Mouse (Mus musculus): ENCODE data around the gene Gabpb2. TPM values are rescaled to one million over a fixed set of nuclear protein-coding genes. Genes with fewer than 3 reads are reported as not detected.

Gene Gabpb2
- polyA plus RNA-seq, 1 experiment from 2014 or later, result 6.2 TPM

DNA sequence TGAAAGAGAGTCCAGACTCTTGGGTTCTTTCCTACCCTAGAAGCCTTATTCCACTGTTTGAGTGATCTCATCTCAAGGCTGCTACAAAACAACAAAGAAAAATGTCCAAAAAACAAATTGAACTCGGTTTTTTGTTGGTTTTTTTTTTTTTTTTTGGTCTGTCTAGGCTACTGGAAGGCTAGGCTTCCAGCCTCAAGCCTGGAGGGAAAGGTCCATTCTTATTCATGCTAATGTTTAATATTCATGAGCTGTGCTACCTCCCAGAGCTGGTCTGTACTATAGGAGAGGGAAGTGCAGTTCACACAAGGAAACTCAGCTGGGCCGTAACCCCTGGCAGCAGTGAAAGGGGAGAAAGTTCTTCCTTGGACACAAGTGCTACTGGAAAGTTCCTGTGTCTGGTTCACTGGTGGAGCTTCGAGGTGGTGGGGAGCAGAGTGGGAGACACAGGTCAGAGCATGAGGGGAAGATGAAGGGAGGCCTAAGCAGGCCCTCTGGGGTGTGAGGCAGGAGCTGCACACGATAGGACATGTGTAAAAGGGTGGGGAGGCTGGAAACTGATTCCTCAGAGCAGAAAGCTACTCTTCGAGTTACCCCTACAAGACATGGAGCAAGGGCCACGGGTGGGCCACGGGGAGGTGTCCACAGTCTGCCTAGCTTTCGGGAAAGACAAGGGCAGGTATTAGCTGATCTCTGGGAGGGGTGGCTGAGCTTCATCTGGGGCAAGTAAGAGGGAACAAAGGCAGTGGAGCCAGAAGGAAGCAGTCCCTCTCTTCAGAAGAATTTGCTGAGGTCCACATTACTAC, 13.0 kb upstream of the Gabpb2 start:
- peak overlapping the region; percentile 96 for H3K9ac ChIP-seq
- H3K27ac ChIP-seq (replicated peaks), result peak overlapping the region; percentile 91
- H3K4me3 ChIP-seq (replicated peaks), result peak overlapping the region; percentile 82
- H3K4me2 ChIP-seq, result peak overlapping the region; percentile 97
- 12% methylated on average over 8 of the region's 8 CpGs for WGBS (ENCODE audit: insufficient replicate concordance)
- no peaks in the 10 kb centered on the region for H3K27me3 ChIP-seq
- ATAC-seq (ENCODE audit: insufficient read depth), result 0 out of 2 replicates have a peak, but pooled peaks have one; percentile 19
- peaks cover 44% of the 10 kb centered on the region for H3K36me3 ChIP-seq (replicated peaks)
- peaks cover 59% of the 10 kb centered on the region for H3K4me1 ChIP-seq (replicated peaks)
- H3K9me3 ChIP-seq (replicated peaks), result no peaks in the 10 kb centered on the region

- Histone ChIP-seq H3K4me1 (replicated peaks) (peaks cover 59% of the 10 kb centered on the region), H3K4me2 (peak overlapping the region; percentile 97), H3K9ac (peak overlapping the region; percentile 96), H3K27ac (replicated peaks) (peak overlapping the region; percentile 91), H3K4me3 (replicated peaks) (peak overlapping the region; percentile 82), H3K36me3 (replicated peaks) (peaks cover 43% of the 10 kb centered on the region), H3K9me3 (replicated peaks) (no peaks in the 10 kb centered on the region), H3K27me3 (no peaks in the 10 kb centered on the region)
- ATAC-seq (ENCODE audit: insufficient read depth), result no peak
- WGBS (ENCODE audit: insufficient replicate concordance), result under 1% methylated on average over 13 of the region's 13 CpGs
These were observed 12.2 kb upstream of the Gabpb2 start for GRCm38 (mm10) chr3:95229781-95230494.

- H3K27me3 ChIP-seq, result no peaks in the 10 kb centered on the region
- peak overlapping the region; percentile 82 for H3K4me3 ChIP-seq (replicated peaks)
- peaks cover 62% of the 10 kb centered on the region for H3K4me1 ChIP-seq (replicated peaks)
- H3K4me2 ChIP-seq, result peak overlapping the region; percentile 97
- ATAC-seq (ENCODE audit: insufficient read depth), result peak; percentile 13
- 0% methylated on average over 43 of the region's 43 CpGs for WGBS (ENCODE audit: insufficient replicate concordance)
- H3K36me3 ChIP-seq (replicated peaks), result peaks cover 35% of the 10 kb centered on the region
- peak overlapping the region; percentile 96 for H3K9ac ChIP-seq
- H3K27ac ChIP-seq (replicated peaks), result peak overlapping the region; percentile 91
- H3K9me3 ChIP-seq (replicated peaks), result no peaks in the 10 kb centered on the region
These were observed 11.4 kb upstream of the Gabpb2 start for GRCm38 (mm10) chr3:95228894-95229780.

GRCm38 (mm10) chr3:95228148-95228893, 10.6 kb upstream of the Gabpb2 start, which contains the start of gene Cdc42se1:
Gene Cdc42se1 (plus strand): TSS chr3:95228732.
- H3K9me3 ChIP-seq (replicated peaks), result no peaks in the 10 kb centered on the region
- H3K4me3 ChIP-seq (replicated peaks), result peak within 1 kb of the TSS; percentile 82
- peak within 1 kb of the TSS; percentile 97 for H3K4me2 ChIP-seq
- no peaks in the 10 kb centered on the region for H3K27me3 ChIP-seq
- H3K9ac ChIP-seq, result peak within 1 kb of the TSS; percentile 96
- under 1% methylated on average over 63 of the region's 64 CpGs for WGBS (ENCODE audit: insufficient replicate concordance)
- peak within 1 kb of the TSS; percentile 91 for H3K27ac ChIP-seq (replicated peaks)
- H3K36me3 ChIP-seq (replicated peaks), result peaks cover 32% of the 10 kb centered on the region
- H3K4me1 ChIP-seq (replicated peaks), result peaks cover 58% of the 10 kb centered on the region
- ATAC-seq (ENCODE audit: insufficient read depth), result peak; percentile 89

DNA sequence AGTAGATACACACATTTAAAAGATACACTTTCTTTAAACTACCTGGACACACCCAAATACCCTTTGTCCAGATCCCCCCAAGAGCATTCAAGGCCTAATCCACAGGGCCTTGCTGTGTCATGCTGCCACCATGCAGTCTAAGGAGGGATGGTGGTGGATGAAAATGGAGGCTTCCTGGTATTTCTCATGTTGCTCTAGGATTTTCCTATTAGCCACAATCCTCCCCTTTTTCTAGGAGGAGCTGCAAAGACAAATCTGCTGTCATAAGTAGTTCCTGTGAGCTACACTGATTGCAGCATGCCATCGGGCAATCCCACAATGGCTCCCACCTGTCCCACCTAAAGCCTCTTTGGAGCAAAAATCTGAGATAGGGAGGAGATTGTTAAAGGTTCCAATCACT, 9.5 kb upstream of the Gabpb2 start:
- H3K36me3 ChIP-seq (replicated peaks), result peaks cover 23% of the 10 kb centered on the region
- H3K4me3 ChIP-seq (replicated peaks), result peak overlapping the region; percentile 82
- WGBS (ENCODE audit: insufficient replicate concordance), result 44% methylated on average over 1 of the region's 1 CpGs
- no peak overlapping the region for H3K27ac ChIP-seq (replicated peaks)
- H3K4me2 ChIP-seq, result peak overlapping the region; percentile 97
- no peaks in the 10 kb centered on the region for H3K27me3 ChIP-seq
- no peak for ATAC-seq (ENCODE audit: insufficient read depth)
- no peaks in the 10 kb centered on the region for H3K9me3 ChIP-seq (replicated peaks)
- no peak overlapping the region for H3K9ac ChIP-seq
- peaks cover 49% of the 10 kb centered on the region for H3K4me1 ChIP-seq (replicated peaks)

DNA sequence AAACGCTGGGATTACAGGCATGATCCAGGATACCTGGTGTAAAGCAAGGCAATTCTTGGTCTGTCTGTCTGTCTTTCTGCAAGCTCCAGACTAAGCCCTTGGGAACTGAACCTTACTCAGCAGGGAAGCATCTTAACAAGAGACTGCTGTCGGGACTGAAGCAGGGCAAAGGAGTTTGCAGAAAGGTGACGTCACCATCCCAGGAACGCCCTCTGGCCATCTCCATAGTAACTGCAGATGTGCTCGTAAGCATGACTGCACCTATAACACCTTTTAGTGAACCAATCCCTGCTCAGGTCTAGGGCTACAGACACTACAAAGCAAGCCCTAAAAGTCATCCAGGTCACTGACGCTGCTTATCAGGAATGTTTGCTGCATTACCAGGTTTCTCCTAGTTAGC, 6.6 kb upstream of the Gabpb2 start:
- Histone ChIP-seq H3K27me3 (no peaks in the 10 kb centered on the region), H3K9me3 (replicated peaks) (no peaks in the 10 kb centered on the region), H3K27ac (replicated peaks) (no peak overlapping the region), H3K4me3 (replicated peaks) (no peak overlapping the region), H3K36me3 (replicated peaks) (peaks cover 15% of the 10 kb centered on the region; the same call in 1 of the 2 replicates), H3K9ac (no peak overlapping the region), H3K4me2 (no peak overlapping the region), H3K4me1 (replicated peaks) (peaks cover 20% of the 10 kb centered on the region)
- no peak for ATAC-seq (ENCODE audit: insufficient read depth)
- 67% methylated on average over 6 of the region's 6 CpGs for WGBS (ENCODE audit: insufficient replicate concordance)

DNA sequence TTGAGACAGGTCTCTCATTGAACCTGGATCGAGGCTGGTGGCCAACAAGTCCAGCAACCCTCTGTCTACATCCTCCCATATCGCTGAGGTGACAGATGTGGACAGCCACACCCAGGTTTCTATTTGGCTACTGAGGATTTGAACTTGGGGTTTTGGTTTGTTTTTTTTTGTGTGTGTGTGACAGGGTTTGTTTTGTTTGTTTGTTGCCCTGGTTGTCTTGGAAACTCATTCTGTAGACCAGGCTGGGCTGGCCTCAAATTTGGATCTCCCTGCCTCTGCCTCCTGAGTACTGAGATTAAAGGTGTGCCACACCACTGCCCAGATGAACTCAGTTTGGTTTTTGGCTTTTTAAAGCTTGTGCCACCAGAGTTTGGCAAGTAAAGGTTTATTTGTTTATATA, 5.3 kb upstream of the Gabpb2 start:
- 85% methylated on average over 2 of the region's 2 CpGs for WGBS (ENCODE audit: insufficient replicate concordance)
- peaks cover 19% of the 10 kb centered on the region for H3K4me1 ChIP-seq (replicated peaks)
- no peak overlapping the region for H3K4me2 ChIP-seq
- peaks cover 15% of the 10 kb centered on the region; the same call in 1 of the 2 replicates for H3K36me3 ChIP-seq (replicated peaks)
- ATAC-seq (ENCODE audit: insufficient read depth), result no peak
- no peak overlapping the region for H3K27ac ChIP-seq (replicated peaks)
- H3K4me3 ChIP-seq (replicated peaks), result no peak overlapping the region
- no peaks in the 10 kb centered on the region for H3K27me3 ChIP-seq
- H3K9me3 ChIP-seq (replicated peaks), result no peaks in the 10 kb centered on the region
- H3K9ac ChIP-seq, result no peak overlapping the region

DNA sequence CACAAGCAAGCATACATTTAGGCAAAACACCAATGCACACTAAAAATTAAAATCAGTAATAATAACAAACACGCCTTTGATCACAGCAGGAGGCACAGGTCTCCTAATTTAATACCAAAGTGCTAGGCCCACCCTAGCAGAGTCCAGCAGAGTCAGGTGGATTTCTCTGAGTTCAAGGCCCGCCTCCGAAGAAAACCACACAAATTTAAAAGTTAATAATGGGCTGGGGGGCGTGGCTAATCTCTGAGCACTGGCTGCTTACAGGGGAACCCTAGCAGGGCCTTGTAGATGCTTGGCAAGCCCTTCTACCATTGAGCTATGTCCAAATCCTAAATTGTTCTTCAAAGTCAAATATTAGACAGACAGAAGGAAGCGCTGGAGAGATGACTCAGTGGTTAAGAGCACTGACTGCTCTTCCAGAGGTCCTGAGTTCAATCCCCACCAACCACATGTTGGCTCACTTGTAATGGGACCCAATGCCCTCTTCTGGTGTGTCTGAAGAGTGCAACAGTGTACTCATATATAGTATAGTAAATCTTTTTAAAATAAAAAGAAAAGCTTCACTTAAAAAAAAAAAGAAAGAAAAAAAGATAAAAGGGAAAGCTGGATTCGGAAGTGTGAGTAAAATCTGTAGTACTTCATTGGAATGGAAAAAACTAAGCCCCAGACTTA, 886 bp upstream of the Gabpb2 start:
- Histone ChIP-seq H3K9me3 (replicated peaks) (no peaks in the 10 kb centered on the region), H3K36me3 (replicated peaks) (peaks cover 33% of the 10 kb centered on the region), H3K4me2 (peak overlapping the region; percentile 84), H3K4me1 (replicated peaks) (peaks cover 35% of the 10 kb centered on the region), H3K4me3 (replicated peaks) (peak overlapping the region; percentile 91), H3K27me3 (no peaks in the 10 kb centered on the region), H3K9ac (peak overlapping the region; percentile 92), H3K27ac (replicated peaks) (peak overlapping the region; percentile 94)
- 37% methylated on average over 6 of the region's 6 CpGs for WGBS (ENCODE audit: insufficient replicate concordance)
- no peak for ATAC-seq (ENCODE audit: insufficient read depth)

- Histone ChIP-seq H3K4me2 (peak overlapping the region; percentile 84), H3K9me3 (replicated peaks) (no peaks in the 10 kb centered on the region), H3K4me1 (replicated peaks) (peaks cover 44% of the 10 kb centered on the region), H3K36me3 (replicated peaks) (peaks cover 42% of the 10 kb centered on the region), H3K27me3 (no peaks in the 10 kb centered on the region), H3K9ac (peak overlapping the region; percentile 92), H3K4me3 (replicated peaks) (peak overlapping the region; percentile 91), H3K27ac (replicated peaks) (peak overlapping the region; percentile 94)
- peak; percentile 3 for ATAC-seq (ENCODE audit: insufficient read depth)
- 12% methylated on average over 4 of the region's 4 CpGs for WGBS (ENCODE audit: insufficient replicate concordance)
These were observed 961 bp downstream of the Gabpb2 start for GRCm38 (mm10) chr3:95216655-95217254.
